Mouse (Mus musculus) frontal cortex, postnatal 10 days (tissue): ENCODE data around the gene Tgfbr2.

ENCODE experiments used
- DNase-seq, 2 experiments: peaks; one replicate each; pipeline ENCODE4 v3.0.0; 2022; ENCODE audit warnings: low spot score in 2 of 2, mixed read lengths in 1 of 2

Gene Tgfbr2

DNA sequence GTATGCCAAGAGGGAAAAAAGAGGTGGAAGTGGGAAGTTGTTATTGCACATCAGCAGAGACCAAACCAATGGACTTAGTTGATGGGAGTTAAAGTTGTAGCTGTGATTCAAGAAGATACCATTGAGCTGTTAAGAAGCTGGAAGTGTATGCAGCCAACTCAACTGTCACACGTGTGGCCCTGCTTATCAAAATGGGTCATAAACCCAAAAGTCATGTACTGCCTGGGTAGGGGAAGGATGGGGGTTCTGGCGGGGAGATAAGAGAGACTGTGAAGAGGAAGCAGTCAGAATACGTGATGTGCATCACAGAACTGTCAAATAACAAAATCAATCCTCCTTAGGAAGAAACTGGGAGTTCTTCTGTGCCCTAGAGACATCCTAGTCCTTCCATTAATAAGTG lies 15.1 kb downstream of the Tgfbr2 start:
- DNase-seq, result no peak

GRCm38 (mm10) chr9:116156501-116156900 lies 18.7 kb downstream of the Tgfbr2 start:
- no peak for DNase-seq

- DNase-seq, result no peak
Observed at GRCm38 (mm10) chr9:116152878-116153277, 22.3 kb downstream of the Tgfbr2 start.

GRCm38 (mm10) chr9:116150725-116151396 lies 24.3 kb downstream of the Tgfbr2 start:
- no peak for DNase-seq

- DNase-seq, result no peak
Observed at GRCm38 (mm10) chr9:116148809-116149208, 26.4 kb downstream of the Tgfbr2 start.

DNA sequence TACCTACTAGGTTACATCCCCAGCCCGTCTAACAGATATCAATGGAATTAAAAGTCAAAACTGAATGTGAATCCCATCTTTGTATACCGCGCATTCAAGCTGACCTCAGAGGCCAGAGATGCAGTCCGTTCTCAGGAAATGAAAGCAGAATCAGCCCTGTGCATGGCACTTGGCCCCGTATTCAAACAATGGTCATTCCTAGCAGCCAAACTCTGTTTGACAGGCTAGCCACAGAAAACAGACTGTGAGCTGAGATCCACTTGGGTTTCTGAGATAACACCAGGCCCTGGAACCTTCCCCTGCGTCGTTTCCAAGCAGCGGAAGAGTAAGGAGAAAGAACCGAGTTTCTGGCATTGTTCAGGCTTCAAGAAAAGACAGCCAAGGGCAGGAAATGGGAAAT lies 28.9 kb downstream of the Tgfbr2 start:
- no peak for DNase-seq

GRCm38 (mm10) chr9:116145231-116145641 lies 29.9 kb downstream of the Tgfbr2 start:
- no peak for DNase-seq

DNA sequence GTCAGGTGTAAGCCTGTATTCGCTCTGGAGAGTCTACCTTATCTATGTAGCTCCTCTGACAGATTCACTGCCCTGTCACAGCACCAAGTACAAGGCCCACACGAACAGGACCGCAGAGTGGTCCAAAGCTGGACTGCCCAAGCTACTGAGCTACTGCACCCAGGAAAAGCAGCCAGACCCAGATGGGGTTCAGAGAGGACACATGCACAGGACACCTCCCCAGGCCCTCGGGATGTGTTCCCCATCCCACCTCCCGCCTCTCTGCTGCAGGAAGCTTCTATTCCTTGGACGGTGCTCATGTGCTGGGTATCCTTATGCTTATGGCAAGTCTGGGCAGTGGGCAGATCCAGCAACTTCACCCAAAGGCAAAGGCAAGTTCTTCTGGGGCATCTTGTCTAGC lies 34.7 kb downstream of the Tgfbr2 start:
- no peak for DNase-seq

GRCm38 (mm10) chr9:116139549-116139948 lies 35.6 kb downstream of the Tgfbr2 start:
- no peak for DNase-seq

GRCm38 (mm10) chr9:116138595-116139134 lies 36.5 kb downstream of the Tgfbr2 start:
- DNase-seq, result no peak

DNA sequence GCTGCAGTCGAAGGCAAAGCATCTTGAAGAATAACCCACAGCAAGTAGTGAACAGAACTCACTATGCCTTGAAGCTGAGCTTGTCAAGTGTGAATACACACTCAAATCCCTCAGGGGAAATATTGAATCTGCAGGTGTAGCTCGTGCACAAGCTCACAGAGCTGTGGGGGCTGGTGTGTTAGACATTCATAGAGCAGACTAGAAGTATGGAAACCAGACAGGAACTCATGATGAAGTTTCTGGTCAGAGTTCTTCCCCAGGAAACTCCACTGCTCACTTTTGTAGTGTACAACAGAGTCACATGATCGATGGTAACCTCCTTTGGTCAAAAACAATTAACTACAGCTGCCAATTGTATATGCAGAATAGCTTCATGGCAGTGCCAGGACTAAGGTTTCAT lies 37.5 kb downstream of the Tgfbr2 start:
- no peak for DNase-seq

GRCm38 (mm10) chr9:116136811-116137210 lies 38.3 kb downstream of the Tgfbr2 start:
- DNase-seq, result no peak

- no peak for DNase-seq
Observed at GRCm38 (mm10) chr9:116136146-116136545, 39.0 kb downstream of the Tgfbr2 start.

GRCm38 (mm10) chr9:116134488-116134887 lies 40.7 kb downstream of the Tgfbr2 start:
- no peak for DNase-seq

DNA sequence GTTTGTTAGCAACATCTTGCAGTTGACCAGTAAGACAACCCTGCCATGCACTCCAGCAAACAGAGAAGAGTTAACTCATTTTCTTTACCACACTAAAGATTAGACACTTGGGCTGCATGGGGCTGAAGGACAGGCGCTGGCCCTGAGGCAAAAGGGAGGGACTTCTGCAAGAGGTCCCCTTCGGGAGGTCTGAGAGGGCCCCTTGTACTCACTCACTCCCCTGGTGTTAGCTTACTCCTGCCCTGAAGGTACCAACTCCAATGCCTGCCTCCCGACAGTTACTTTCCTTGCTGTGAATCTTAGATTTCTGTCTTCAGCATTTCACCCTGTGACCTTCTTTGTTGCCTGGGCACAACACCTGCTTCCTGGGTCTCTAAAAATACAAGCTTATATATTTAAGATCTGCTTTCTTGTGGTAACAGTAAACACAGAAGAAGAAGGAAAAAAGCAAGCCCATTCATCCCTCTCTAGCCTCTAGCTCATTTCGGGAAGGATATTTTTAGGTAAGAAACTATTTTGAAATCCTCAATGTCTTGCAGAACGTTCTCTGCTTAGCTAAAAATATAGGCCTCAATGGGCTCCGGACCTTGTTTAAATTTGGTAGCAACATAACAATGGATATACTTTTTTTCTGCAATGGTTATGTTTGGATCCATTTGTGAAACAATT lies 41.7 kb downstream of the Tgfbr2 start:
- no peak for DNase-seq

- DNase-seq, result no peak
Observed at GRCm38 (mm10) chr9:116128886-116129285, 46.3 kb downstream of the Tgfbr2 start.

GRCm38 (mm10) chr9:116128311-116128710 lies 46.8 kb downstream of the Tgfbr2 start:
- DNase-seq, result no peak

DNA sequence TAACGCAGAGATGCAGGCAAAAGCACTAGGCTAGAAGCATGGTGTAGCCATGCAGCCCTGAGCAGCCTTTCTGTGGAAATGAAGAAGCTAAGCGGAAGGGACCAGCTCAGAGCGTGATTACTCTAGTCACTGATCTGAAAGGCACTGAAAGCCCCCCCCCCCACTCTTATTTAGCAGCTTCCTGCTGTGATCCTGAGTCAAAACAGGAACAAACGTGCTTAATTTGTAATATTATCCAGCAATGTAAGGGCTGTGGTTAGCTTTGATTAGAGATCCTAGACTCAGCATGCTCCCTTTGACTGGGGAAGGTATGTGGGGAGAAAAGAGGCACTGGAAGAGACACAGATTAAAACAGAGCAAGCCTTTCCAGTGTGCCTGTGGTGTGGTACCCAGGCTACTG lies 48.7 kb downstream of the Tgfbr2 start:
- no peak for DNase-seq

DNA sequence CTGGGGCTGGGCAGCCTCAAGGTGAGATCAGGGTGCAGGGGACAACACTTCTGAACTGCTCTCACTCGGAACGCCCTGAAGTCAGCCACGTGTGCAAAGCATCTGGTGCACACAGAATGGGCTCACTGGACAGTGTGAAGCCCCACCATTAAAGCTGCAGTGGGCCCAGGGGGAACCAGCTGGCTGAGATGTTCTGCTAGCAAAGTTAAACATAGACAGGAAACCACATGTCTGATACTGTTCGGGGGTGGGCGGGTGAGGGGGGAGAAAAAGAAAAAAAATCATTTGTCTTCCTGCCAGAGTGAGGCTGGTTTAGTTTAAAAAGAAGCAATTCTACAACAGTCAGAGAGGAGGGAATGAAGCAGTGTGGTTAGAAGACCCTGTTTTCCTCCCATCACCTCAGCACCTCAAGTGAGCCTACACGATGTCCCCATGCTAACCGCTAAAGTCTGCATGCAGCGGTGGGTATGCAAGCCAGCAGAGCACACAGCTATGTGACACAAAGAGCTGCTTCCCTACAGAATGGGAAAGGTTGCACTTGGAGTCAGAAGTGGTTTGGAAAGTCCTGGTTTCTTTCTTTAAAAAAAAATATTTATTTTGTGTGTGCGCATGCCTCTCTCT lies 52.1 kb downstream of the Tgfbr2 start:
- DNase-seq, result peak in 1 of 2 experiments; percentile 57

DNA sequence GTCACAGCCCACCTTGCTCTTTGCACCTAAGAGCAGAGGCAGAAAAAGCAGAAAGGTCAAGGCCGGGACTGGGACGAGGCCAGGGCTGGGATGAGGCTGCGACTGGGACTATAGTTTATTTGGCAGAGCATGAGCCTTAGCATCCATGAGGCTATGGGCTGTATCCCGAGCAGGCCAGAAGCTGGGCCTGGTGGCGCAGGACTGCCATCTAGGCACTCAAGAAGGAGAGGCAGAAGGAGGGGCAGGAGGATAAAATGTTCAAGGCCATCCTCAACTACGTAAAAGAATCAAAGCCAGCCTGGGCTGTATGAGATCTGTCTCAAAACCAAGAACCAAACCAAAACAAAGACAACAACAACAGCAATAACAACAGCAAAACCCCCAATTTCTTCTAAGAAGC lies 52.6 kb downstream of the Tgfbr2 start:
- no peak for DNase-seq

DNA sequence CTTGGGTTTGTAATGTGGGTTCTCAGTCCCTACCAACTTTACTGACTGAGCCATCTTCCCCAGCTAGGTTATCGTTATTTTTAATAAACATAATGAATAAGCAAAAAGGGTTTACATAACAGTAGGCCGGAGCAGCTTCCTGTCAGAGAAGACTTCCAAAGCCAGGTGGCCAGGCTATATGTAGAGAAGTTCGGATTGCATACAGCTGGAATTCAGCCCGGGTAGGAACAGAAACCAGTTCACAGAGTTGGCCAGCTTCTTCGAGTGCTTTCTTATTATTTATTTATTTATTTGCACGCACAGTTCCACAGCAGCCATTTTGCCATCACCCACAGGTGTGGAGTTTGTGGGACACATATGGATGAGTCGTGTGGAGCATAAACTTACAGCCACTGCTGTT lies 53.7 kb downstream of the Tgfbr2 start:
- no peak for DNase-seq

- no peak for DNase-seq
Observed at GRCm38 (mm10) chr9:116119990-116120389, 55.2 kb downstream of the Tgfbr2 start.

GRCm38 (mm10) chr9:116118332-116118872 lies 56.8 kb downstream of the Tgfbr2 start:
- DNase-seq, result no peak
